Mouse (Mus musculus) cerebellum, postnatal 4 days (tissue): ENCODE measurements at regions not wholly inside any gene's neighbourhood (a gene's known extent, or its start where the extent isn't known, plus 50 kb on each side); places are given as distances from the start of the nearest gene placed in this dataset.
A peak's percentile ranks its signal among the peaks of the same experiment; 100 is the strongest.
"Not testable (repeated sequence)": the region's sequence is repeated elsewhere in the genome, so short reads cannot be mapped to it uniquely, and the experiment has no call there.

ENCODE experiments used
- DNase-seq, 2 experiments: peaks; one replicate each; pipeline ENCODE4 v3.0.0; 2022; ENCODE audit warnings: low spot score in 2 of 2, mixed read lengths in 1 of 2

- no peak for DNase-seq
These were observed 345.9 kb upstream of the Atp10a start for GRCm38 (mm10) chr7:58310096-58310495.

- DNase-seq, result no peak
These were observed 333.6 kb upstream of the Atp10a start for GRCm38 (mm10) chr7:58322381-58322780.

GRCm38 (mm10) chr7:58367384-58367783 lies 288.6 kb upstream of the Atp10a start:
- no peak for DNase-seq

- DNase-seq, result no peak
These were observed 272.6 kb upstream of the Atp10a start for GRCm38 (mm10) chr7:58383401-58383800.

- DNase-seq, result no peak
These were observed 267.6 kb upstream of the Atp10a start for GRCm38 (mm10) chr7:58388326-58388725.

- DNase-seq, result no peak
These were observed 263.4 kb upstream of the Atp10a start for GRCm38 (mm10) chr7:58392391-58393115.

GRCm38 (mm10) chr7:58397992-58398391 lies 258.0 kb upstream of the Atp10a start:
- DNase-seq, result no peak

- DNase-seq, result no peak
These were observed 257.3 kb upstream of the Atp10a start for GRCm38 (mm10) chr7:58398558-58399144.

- peak; percentile 76 to 95 for DNase-seq
These were observed 256.8 kb upstream of the Atp10a start for GRCm38 (mm10) chr7:58399145-58399604.

- no peak for DNase-seq
These were observed 256.3 kb upstream of the Atp10a start for GRCm38 (mm10) chr7:58399651-58400050.

- DNase-seq, result no peak
These were observed 255.4 kb upstream of the Atp10a start for GRCm38 (mm10) chr7:58400594-58400993.

- DNase-seq, result no peak
These were observed 218.9 kb upstream of the Atp10a start for GRCm38 (mm10) chr7:58436888-58437625.

GRCm38 (mm10) chr7:58442535-58443184 lies 213.3 kb upstream of the Atp10a start:
- no peak for DNase-seq

GRCm38 (mm10) chr7:58443297-58443696 lies 212.7 kb upstream of the Atp10a start:
- no peak for DNase-seq

- no peak for DNase-seq
These were observed 210.2 kb upstream of the Atp10a start for GRCm38 (mm10) chr7:58445781-58446180.

GRCm38 (mm10) chr7:58446261-58446660 lies 209.7 kb upstream of the Atp10a start:
- DNase-seq, result no peak

GRCm38 (mm10) chr7:58448727-58449126 lies 207.2 kb upstream of the Atp10a start:
- DNase-seq, result no peak

- no peak for DNase-seq
These were observed 204.0 kb upstream of the Atp10a start for GRCm38 (mm10) chr7:58451981-58452380.

- DNase-seq, result not testable (repeated sequence)
These were observed 197.8 kb upstream of the Atp10a start for GRCm38 (mm10) chr7:58458146-58458545.

- no peak for DNase-seq
These were observed 195.0 kb upstream of the Atp10a start for GRCm38 (mm10) chr7:58460939-58461338.

GRCm38 (mm10) chr7:58473150-58473549 lies 182.8 kb upstream of the Atp10a start:
- no peak for DNase-seq

- DNase-seq, result no peak
These were observed 180.8 kb upstream of the Atp10a start for GRCm38 (mm10) chr7:58475139-58475538.
